ENCODE assay signal across 33 mouse cellular contexts in the genomic region with DNA sequence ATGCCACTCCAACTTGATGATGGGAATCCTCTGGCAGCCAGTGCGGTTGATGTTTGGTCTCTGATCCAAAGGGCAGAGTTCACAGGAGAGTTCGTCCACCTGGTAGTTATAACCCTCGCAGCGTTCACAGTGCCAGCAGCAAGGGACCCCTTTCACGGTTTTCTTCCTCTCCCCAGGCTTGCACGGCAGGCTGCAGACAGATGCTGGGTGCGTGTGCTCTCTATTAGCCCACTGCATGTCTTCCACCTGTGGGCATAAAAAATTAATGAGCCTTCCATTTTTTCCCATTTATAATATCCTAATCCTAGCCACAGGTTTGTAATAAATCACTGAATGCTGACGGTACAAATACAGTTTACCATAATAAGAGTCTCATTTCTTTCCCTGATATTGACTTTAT.
"Had no signal": no experiment of that assay in that cellular context is flagged by ENCODE, and none has a peak within 500 bp of the region (broad histone marks: within the 10 kb centered on the region; RNA-seq: fewer than 3 reads in every experiment).

No protein-coding gene starts in this region.

- H3K4me3 ChIP-seq: heart, adult 2 months; heart, embryonic 10.5 days; heart, embryonic 12.5 days; heart, embryonic 13.5 days; heart, embryonic 15.5 days; hindbrain, embryonic 10.5 days; hindbrain, embryonic 15.5 days; intestine, embryonic 15.5 days; kidney, embryonic 15.5 days; layer of hippocampus, adult 2 months; left cerebral cortex, adult 2 months had no signal

- H3K9ac ChIP-seq: heart, embryonic 12.5 days; heart, embryonic 13.5 days; heart, embryonic 15.5 days; hindbrain, embryonic 15.5 days; intestine, embryonic 15.5 days; kidney, embryonic 15.5 days had no signal

- H3K4me2 ChIP-seq: heart, embryonic 11.5 days; heart, embryonic 12.5 days; heart, embryonic 13.5 days; heart, embryonic 15.5 days; hindbrain, embryonic 15.5 days; intestine, embryonic 15.5 days; kidney, embryonic 15.5 days had no signal

- H3K4me1 ChIP-seq: heart, embryonic 10.5 days; heart, embryonic 12.5 days; heart, embryonic 13.5 days; heart, embryonic 15.5 days; hindbrain, embryonic 10.5 days; hindbrain, embryonic 15.5 days; intestine, embryonic 15.5 days; kidney, embryonic 15.5 days had no signal

- H3K27ac ChIP-seq: heart, adult 2 months; heart, embryonic 10.5 days; heart, embryonic 13.5 days; heart, embryonic 15.5 days; hindbrain, embryonic 10.5 days; hindbrain, embryonic 15.5 days; intestine, embryonic 15.5 days; kidney, embryonic 15.5 days; kidney, postnatal 0 days; layer of hippocampus, adult 2 months; left cerebral cortex, adult 2 months had no signal

- H3K36me3 ChIP-seq: heart, embryonic 10.5 days; heart, embryonic 12.5 days; heart, embryonic 13.5 days; heart, embryonic 15.5 days; hindbrain, embryonic 10.5 days; hindbrain, embryonic 15.5 days; intestine, embryonic 15.5 days; kidney, embryonic 15.5 days had no signal

- H3K27me3 ChIP-seq: heart, embryonic 12.5 days; heart, embryonic 13.5 days; heart, embryonic 15.5 days; hindbrain, embryonic 15.5 days; intestine, embryonic 15.5 days; kidney, embryonic 15.5 days had no signal

- DNase-seq: heart, adult 18-20 months; heart, adult 2 months; heart, postnatal 10 days; heart, postnatal 14 days; heart, postnatal 36 days; heart, postnatal 4 days; kidney, adult 11 months; kidney, adult 18-20 months; kidney, adult 2 months; kidney, adult 8-10 months; kidney, adult 9 months; kidney, postnatal 10 days; kidney, postnatal 14 days; kidney, postnatal 25 days; kidney, postnatal 36 days; kidney, postnatal 4 days; layer of hippocampus, adult 9-11 months; layer of hippocampus, postnatal 36 days had no signal

- ATAC-seq: inflammation-experienced regulatory T-cells, adult 6 months; intestine, embryonic 15.5 days; intestine, embryonic 16.5 days; intestine, postnatal 0 days had no signal

- H3K9me3 ChIP-seq: heart, embryonic 10.5 days; heart, embryonic 12.5 days; heart, embryonic 13.5 days; heart, embryonic 15.5 days; hindbrain, embryonic 10.5 days; hindbrain, embryonic 15.5 days; intestine, embryonic 15.5 days; kidney, embryonic 15.5 days had no signal
